ENCODE assay signal across 11 mouse cellular contexts in genomic region chr13:113858667-113859391, GRCm38 (mm10).
A peak's percentile ranks its signal among the peaks of the same experiment; 100 is the strongest.
DNase-seq lines count a peak whose midpoint lies in the region; ATAC-seq lines count a peak whose summit lies in the region.
"Had no signal": no experiment of that assay in that cellular context is flagged by ENCODE, and none has a peak within 500 bp of the region (broad histone marks: within the 10 kb centered on the region; RNA-seq: fewer than 3 reads in every experiment).

No protein-coding gene starts in this region.

- no peak for DNase-seq in heart, adult 18-20 months
- DNase-seq in embryonic facial prominence, embryonic 11.5 days (ENCODE audit: low spot score), result peak; percentile 57
- no peak for DNase-seq in ovary, postnatal 10 days (ENCODE audit: low spot score)
- DNase-seq in adrenal gland, adult 2 months, result no peak
- no peak for DNase-seq in thymus, postnatal 4 days
- DNase-seq: adrenal gland, postnatal 25 days; kidney, postnatal 10 days had no signal

- no peaks in the 10 kb centered on the region for H3K27me3 ChIP-seq in heart, embryonic 15.5 days
- no peaks in the 10 kb centered on the region for H3K27me3 ChIP-seq in embryonic facial prominence, embryonic 11.5 days (ENCODE audit: control insufficient read depth, insufficient read depth, low read length)
- H3K27me3 ChIP-seq in hindbrain, embryonic 16.5 days (replicated peaks; ENCODE audit: control insufficient read depth, insufficient read depth, low read length), result no peaks in the 10 kb centered on the region
- no peaks in the 10 kb centered on the region for H3K27me3 ChIP-seq in midbrain, embryonic 16.5 days (ENCODE audit: control insufficient read depth, insufficient read depth, low read depth, low read length)
- H3K27me3 ChIP-seq: limb, embryonic 13.5 days had no signal

- 37% methylated on average over 13 of the region's 13 CpGs for WGBS in heart, embryonic 15.5 days
- 57% methylated on average over 13 of the region's 13 CpGs for WGBS in embryonic facial prominence, embryonic 11.5 days
- WGBS in hindbrain, embryonic 16.5 days, result 52% methylated on average over 13 of the region's 13 CpGs
- WGBS in midbrain, embryonic 16.5 days, result 63% methylated on average over 13 of the region's 13 CpGs

- H3K4me1 ChIP-seq in heart, embryonic 15.5 days (replicated peaks), result peaks cover 24% of the 10 kb centered on the region
- no peaks in the 10 kb centered on the region for H3K4me1 ChIP-seq in embryonic facial prominence, embryonic 11.5 days (ENCODE audit: control insufficient read depth, insufficient read depth, low read length)
- H3K4me1 ChIP-seq in hindbrain, embryonic 16.5 days (ENCODE audit: control insufficient read depth, insufficient read depth, low read depth, low read length), result peaks cover 3% of the 10 kb centered on the region
- 0 out of 2 replicates have a peak, but pooled peaks cover 4% of the 10 kb centered on the region for H3K4me1 ChIP-seq in midbrain, embryonic 16.5 days (ENCODE audit: control insufficient read depth, insufficient read depth, low read length)

- peak overlapping the region; percentile 5; the same call in 1 of the 2 replicates for H3K4me2 ChIP-seq in heart, embryonic 15.5 days
- H3K4me2 ChIP-seq in embryonic facial prominence, embryonic 11.5 days (ENCODE audit: low read depth, low read length), result no peak overlapping the region
- peak overlapping the region; percentile 41 for H3K4me2 ChIP-seq in hindbrain, embryonic 16.5 days (ENCODE audit: low read length)
- peak overlapping the region; percentile 15; the same call in 1 of the 2 replicates for H3K4me2 ChIP-seq in midbrain, embryonic 16.5 days (ENCODE audit: low read length)
- H3K4me2 ChIP-seq: limb, embryonic 13.5 days had no signal

- no peak overlapping the region for H3K9ac ChIP-seq in heart, embryonic 15.5 days
- H3K9ac ChIP-seq in embryonic facial prominence, embryonic 11.5 days (replicated peaks; ENCODE audit: low read length), result no peak overlapping the region
- H3K9ac ChIP-seq in hindbrain, embryonic 16.5 days (ENCODE audit: low read depth, low read length), result no peak overlapping the region
- no peak overlapping the region for H3K9ac ChIP-seq in midbrain, embryonic 16.5 days (ENCODE audit: low read depth, low read length)
- H3K9ac ChIP-seq: limb, embryonic 13.5 days had no signal

- no peaks in the 10 kb centered on the region for H3K36me3 ChIP-seq in heart, embryonic 15.5 days
- no peaks in the 10 kb centered on the region for H3K36me3 ChIP-seq in embryonic facial prominence, embryonic 11.5 days (replicated peaks; ENCODE audit: control insufficient read depth, insufficient read depth, low read depth, low read length)
- H3K36me3 ChIP-seq in hindbrain, embryonic 16.5 days (ENCODE audit: control insufficient read depth, insufficient read depth, low read length), result no peaks in the 10 kb centered on the region
- no peaks in the 10 kb centered on the region for H3K36me3 ChIP-seq in midbrain, embryonic 16.5 days (ENCODE audit: control insufficient read depth, insufficient read depth, low read length)
- H3K36me3 ChIP-seq: limb, embryonic 13.5 days had no signal

- ATAC-seq in heart, embryonic 15.5 days (replicated peaks; ENCODE audit: insufficient number of reproducible peaks, insufficient read depth, low FRiP score, low read depth), result no peak
- ATAC-seq in embryonic facial prominence, embryonic 11.5 days (replicated peaks; ENCODE audit: insufficient number of reproducible peaks, low FRiP score, low TSS enrichment, low read depth), result no peak
- ATAC-seq in hindbrain, embryonic 16.5 days, result peak; percentile 41; the same call in 1 of the 2 replicates
- 0 out of 2 replicates have a peak, but pooled peaks have one; percentile 27 for ATAC-seq in midbrain, embryonic 16.5 days

- H3K27ac ChIP-seq in heart, embryonic 15.5 days, result no peak overlapping the region
- H3K27ac ChIP-seq in embryonic facial prominence, embryonic 11.5 days (replicated peaks; ENCODE audit: low read depth, low read length), result no peak overlapping the region
- H3K27ac ChIP-seq in hindbrain, embryonic 16.5 days (ENCODE audit: low read depth, low read length), result no peak overlapping the region
- no peak overlapping the region for H3K27ac ChIP-seq in midbrain, embryonic 16.5 days (ENCODE audit: low read length)
- H3K27ac ChIP-seq: limb, embryonic 13.5 days had no signal

- no peak overlapping the region for H3K4me3 ChIP-seq in heart, embryonic 15.5 days
- H3K4me3 ChIP-seq in embryonic facial prominence, embryonic 11.5 days (ENCODE audit: low read depth, low read length), result no peak overlapping the region
- no peak overlapping the region for H3K4me3 ChIP-seq in hindbrain, embryonic 16.5 days (ENCODE audit: low read length)
- H3K4me3 ChIP-seq in midbrain, embryonic 16.5 days (ENCODE audit: low read depth, low read length), result no peak overlapping the region
- H3K4me3 ChIP-seq: limb, embryonic 13.5 days had no signal

- H3K9me3 ChIP-seq in heart, embryonic 15.5 days (replicated peaks), result no peaks in the 10 kb centered on the region
- H3K9me3 ChIP-seq in embryonic facial prominence, embryonic 11.5 days (replicated peaks; ENCODE audit: control insufficient read depth, low read length), result no peaks in the 10 kb centered on the region
- no peaks in the 10 kb centered on the region for H3K9me3 ChIP-seq in hindbrain, embryonic 16.5 days (ENCODE audit: control insufficient read depth, low read length)
- H3K9me3 ChIP-seq in midbrain, embryonic 16.5 days (replicated peaks; ENCODE audit: control insufficient read depth, low read length, poor library complexity, severe bottlenecking), result no peaks in the 10 kb centered on the region
- H3K9me3 ChIP-seq: limb, embryonic 13.5 days had no signal

Comparison
In these comparisons a context has a peak if more than half of its experiments do, and no peak if none do; other contexts are left out.
1. ATAC-seq: peak in hindbrain, embryonic 16.5 days (single experiment) and midbrain, embryonic 16.5 days (single experiment); none in heart, embryonic 15.5 days (single experiment) and embryonic facial prominence, embryonic 11.5 days (single experiment).